Mouse (Mus musculus): ENCODE data around the gene Shox2. TPM values are rescaled to one million over a fixed set of nuclear protein-coding genes. Genes with fewer than 3 reads are reported as not detected.

Shox2 gene
- total and polyA plus RNA-seq, 3 experiments = 1.1 to 1.7 (median 1.3) TPM

- H3K9ac ChIP-seq (ENCODE audit: insufficient read depth, low read depth) = no peak overlapping the region
- no peak overlapping the region for H3K27ac ChIP-seq (ENCODE audit: insufficient read depth, low read depth)
- TF ChIP-seq TBP (conservative IDR thresholded peaks at IDR 0.05; ENCODE audit: low read depth, low read length) (no peak), PAX5 (IDR thresholded peaks at IDR 0.05; ENCODE audit: low read length) (no peak), SMC3 (IDR thresholded peaks at IDR 0.05; ENCODE audit: low read depth, low read length) (peak; percentile 15; the same call in 1 of the 2 replicates), IRF4 (IDR thresholded peaks at IDR 0.05; ENCODE audit: low read depth, low read length) (no peak), ETS1 (conservative IDR thresholded peaks at IDR 0.05; ENCODE audit: low read depth, low read length) (no peak), USF2 (conservative IDR thresholded peaks at IDR 0.05; ENCODE audit: low read depth, low read length) (no peak), RCOR1 (conservative IDR thresholded peaks at IDR 0.05; ENCODE audit: low read depth, low read length) (no peak), MYC (IDR thresholded peaks at IDR 0.05; ENCODE audit: low read depth, low read length) (no peak), NRF1 (IDR thresholded peaks at IDR 0.05; ENCODE audit: low read depth, low read length) (no peak), POLR2A (IDR thresholded peaks at IDR 0.05; ENCODE audit: low read depth, low read length) (no peak), ELF1 (IDR thresholded peaks at IDR 0.05; ENCODE audit: low read depth, low read length) (no peak), EP300 (IDR thresholded peaks at IDR 0.05; ENCODE audit: low read length) (no peak), E2F4 (IDR thresholded peaks at IDR 0.05; ENCODE audit: insufficient replicate concordance, low read depth, low read length) (no peak), ZNF384 (IDR thresholded peaks at IDR 0.05; ENCODE audit: low read depth, low read length) (no peak), CTCF (conservative IDR thresholded peaks at IDR 0.05 in 1 of 2, IDR thresholded peaks at IDR 0.05 in 1 of 2; ENCODE audit: low read depth in 2 of 2, low read length in 2 of 2) (peak in 1 of 2 experiments; percentile 40; a peak in 1 of 4 replicates), KAT2A (IDR thresholded peaks at IDR 0.05; ENCODE audit: insufficient replicate concordance, low read length) (no peak), CHD2 (IDR thresholded peaks at IDR 0.05; ENCODE audit: low read length) (no peak), TCF12 (IDR thresholded peaks at IDR 0.05; ENCODE audit: low read depth, low read length) (no peak), MEF2A (IDR thresholded peaks at IDR 0.05; ENCODE audit: borderline replicate concordance, low read depth, low read length) (no peak), RAD21 (IDR thresholded peaks at IDR 0.05; ENCODE audit: low read depth, low read length) (peak; percentile 6), ZKSCAN1 (IDR thresholded peaks at IDR 0.05; ENCODE audit: borderline replicate concordance, low read depth, low read length) (no peak), POLR2AphosphoS2 (IDR thresholded peaks at IDR 0.05; ENCODE audit: low read depth, low read length) (no peak), BHLHE40 (IDR thresholded peaks at IDR 0.05; ENCODE audit: low read depth, low read length) (no peak)
- H3K4me1 ChIP-seq (ENCODE audit: control insufficient read depth in 1 of 2, insufficient read depth in 2 of 2) = peaks cover 0 to 4% of the 10 kb centered on the region in 2 experiments; a peak in 2 of 4 replicates
- in situ Hi-C loops (cut with MboI; ENCODE audit: low pct_ligation_motif_present, low pct_unique_long_range_greater_than_20kb, low sequenced_read_pairs) (no loop called here), dilution Hi-C loops (cut with MboI; ENCODE audit: extremely low pct_ligation_motif_present, extremely low pct_unique_long_range_greater_than_20kb, low sequenced_read_pairs) (no loop called here)
- H3K4me3 ChIP-seq (replicated peaks in 1 of 3; ENCODE audit: low read depth in 2 of 3, low read length in 2 of 3, poor library complexity in 1 of 3) = no peak overlapping the region
- H3K27me3 ChIP-seq (replicated peaks) = no peaks in the 10 kb centered on the region
- no peak overlapping the region for H3K4me2 ChIP-seq (ENCODE audit: insufficient read depth, low read depth, poor library complexity, severe bottlenecking)
- H3K36me3 ChIP-seq (replicated peaks in 1 of 2; ENCODE audit: control insufficient read depth in 1 of 2, insufficient read depth in 1 of 2, low read length in 1 of 2) = no peaks in the 10 kb centered on the region
- H3K79me2 ChIP-seq (replicated peaks; ENCODE audit: control insufficient read depth, extremely low read depth, insufficient read depth, poor library complexity, severe bottlenecking) = no peaks in the 10 kb centered on the region
- H3K9me3 ChIP-seq (replicated peaks; ENCODE audit: low read length) = no peaks in the 10 kb centered on the region
- peak; percentile 6 for DNase-seq (ENCODE audit: extremely low read depth)
Observed at GRCm38 (mm10) chr3:66955126-66955525, 26.4 kb downstream of the Shox2 start.

GRCm38 (mm10) chr3:66939675-66940074 lies 41.9 kb downstream of the Shox2 start:
- DNase-seq (ENCODE audit: extremely low read depth) = no peak
- Histone ChIP-seq H3K27me3 (replicated peaks) (no peaks in the 10 kb centered on the region), H3K4me3 (replicated peaks in 1 of 3; ENCODE audit: low read depth in 2 of 3, low read length in 2 of 3, poor library complexity in 1 of 3) (no peak overlapping the region), H3K4me1 (ENCODE audit: control insufficient read depth in 1 of 2, insufficient read depth in 2 of 2) (no peaks in the 10 kb centered on the region), H3K36me3 (replicated peaks in 1 of 2; ENCODE audit: control insufficient read depth in 1 of 2, insufficient read depth in 1 of 2, low read length in 1 of 2) (no peaks in the 10 kb centered on the region), H3K27ac (ENCODE audit: insufficient read depth, low read depth) (no peak overlapping the region), H3K79me2 (replicated peaks; ENCODE audit: control insufficient read depth, extremely low read depth, insufficient read depth, poor library complexity, severe bottlenecking) (no peaks in the 10 kb centered on the region), H3K4me2 (ENCODE audit: insufficient read depth, low read depth, poor library complexity, severe bottlenecking) (no peak overlapping the region), H3K9me3 (replicated peaks; ENCODE audit: low read length) (no peaks in the 10 kb centered on the region), H3K9ac (ENCODE audit: insufficient read depth, low read depth) (no peak overlapping the region)
- TF ChIP-seq RCOR1 (conservative IDR thresholded peaks at IDR 0.05; ENCODE audit: low read depth, low read length) = no peak
- TF ChIP-seq MAFK (IDR thresholded peaks at IDR 0.05; ENCODE audit: insufficient replicate concordance, low read length) = no peak
- TF ChIP-seq SIN3A (IDR thresholded peaks at IDR 0.05; ENCODE audit: low read length) = no peak
- TF ChIP-seq JUN (IDR thresholded peaks at IDR 0.05; ENCODE audit: insufficient read depth, low read depth, low read length) = no peak
- no peak for TF ChIP-seq MAZ (IDR thresholded peaks at IDR 0.05; ENCODE audit: low read depth, low read length)
- no peak for TF ChIP-seq CHD1 (IDR thresholded peaks at IDR 0.05; ENCODE audit: low read depth, low read length)
- TF ChIP-seq KAT2A (IDR thresholded peaks at IDR 0.05; ENCODE audit: insufficient replicate concordance, low read length) = no peak
- no peak for TF ChIP-seq MYC (IDR thresholded peaks at IDR 0.05; ENCODE audit: low read depth, low read length)
- TF ChIP-seq GABPA (IDR thresholded peaks at IDR 0.05; ENCODE audit: insufficient replicate concordance, low read depth, low read length) = no peak
- no peak for TF ChIP-seq TCF12 (IDR thresholded peaks at IDR 0.05; ENCODE audit: low read depth, low read length)
- TF ChIP-seq USF2 (conservative IDR thresholded peaks at IDR 0.05; ENCODE audit: low read depth, low read length) = no peak
- TF ChIP-seq POLR2AphosphoS2 (IDR thresholded peaks at IDR 0.05; ENCODE audit: low read depth, low read length) = no peak
- dilution Hi-C loops (cut with MboI; ENCODE audit: extremely low pct_ligation_motif_present, extremely low pct_unique_long_range_greater_than_20kb, low sequenced_read_pairs) (no loop called here), in situ Hi-C loops (cut with MboI; ENCODE audit: low pct_ligation_motif_present, low pct_unique_long_range_greater_than_20kb, low sequenced_read_pairs) (no loop called here)
